Mouse (Mus musculus) MEL (cell line): ENCODE results near the gene Ddx41. TPM values are rescaled to one million over a fixed set of nuclear protein-coding genes. Genes with fewer than 3 reads are reported as not detected.

Experiments used
- DNase-seq: peaks from one replicate; pipeline ENCODE4 v3.0.0; 2011; ENCODE audit warnings: low read depth, low spot score
- H3K27ac ChIP-seq: 2 replicates; pipeline ENCODE4 v1.5.1; 2012; ENCODE audit warnings: low read depth, mild to moderate bottlenecking, control low read depth, low read length, moderate library complexity; ENCODE audit not compliant: control insufficient read depth
- H3K27me3 ChIP-seq, 2 experiments: fragments of 150-350 bp in 1 of 2; sonication (generic) in 1 of 2; 2 replicates each; pipeline ENCODE4 v1.6.1; 2012; ENCODE audit warnings: low read length in 2 of 2, mild to moderate bottlenecking in 2 of 2, improper control_type of control experiment in 1 of 2, moderate library complexity in 1 of 2; ENCODE audit not compliant: insufficient read depth in 2 of 2, control insufficient read depth in 1 of 2
- H3K36me3 ChIP-seq, 2 experiments: 2 replicates each; pipeline ENCODE4 v1.6.1; 2012 to 2014; ENCODE audit warnings: low read length in 2 of 2, improper control_type of control experiment in 1 of 2, inconsistent platforms in 1 of 2, mild to moderate bottlenecking in 1 of 2; ENCODE audit not compliant: insufficient read depth in 2 of 2, control insufficient read depth in 1 of 2
- H3K4me1 ChIP-seq, 2 experiments: fragments of 150-350 bp in 1 of 2; sonication (generic) in 1 of 2; 2 replicates each; pipeline ENCODE4 v1.6.1; 2012; ENCODE audit warnings: low read length in 2 of 2, improper control_type of control experiment in 1 of 2, mild to moderate bottlenecking in 1 of 2; ENCODE audit not compliant: insufficient read depth in 2 of 2, control insufficient read depth in 1 of 2
- H3K4me3 ChIP-seq, 2 experiments: fragments of 150-350 bp in 1 of 2; sonication (generic) in 1 of 2; 2 replicates each; pipeline ENCODE4 v1.5.1; 2012; ENCODE audit warnings: low read depth in 2 of 2, low read length in 2 of 2, mild to moderate bottlenecking in 2 of 2, moderate library complexity in 2 of 2, control low read depth in 1 of 2, improper control_type of control experiment in 1 of 2; ENCODE audit not compliant: control insufficient read depth in 1 of 2, insufficient read depth in 1 of 2
- H3K79me2 ChIP-seq: 2 replicates; pipeline ENCODE4 v1.6.1; 2012; ENCODE audit warnings: mild to moderate bottlenecking, low read length, moderate library complexity; ENCODE audit not compliant: control insufficient read depth, poor library complexity, insufficient read depth
- H3K9ac ChIP-seq: 2 replicates; pipeline ENCODE4 v1.6.1; 2012; ENCODE audit warnings: low read depth, mild to moderate bottlenecking, control low read depth, low read length, moderate library complexity; ENCODE audit not compliant: control insufficient read depth, poor library complexity, severe bottlenecking
- H3K9me3 ChIP-seq: fragments of 150-350 bp; sonication (generic); replicated peaks from 2 replicates; pipeline ENCODE4 v1.6.1; 2012; ENCODE audit warnings: mild to moderate bottlenecking, low read length, improper control_type of control experiment, moderate library complexity; ENCODE audit not compliant: insufficient read depth
- BHLHE40 ChIP-seq: IDR thresholded peaks from 2 replicates; pipeline ENCODE4 v1.6.1; 2012; ENCODE audit warnings: low read depth, mild to moderate bottlenecking, inconsistent platforms, low read length, improper control_type of control experiment, borderline replicate concordance
- CHD2 ChIP-seq: IDR thresholded peaks from 2 replicates; pipeline ENCODE4 v1.6.1; 2011; ENCODE audit warnings: low read length, improper control_type of control experiment
- ELF1 ChIP-seq: IDR thresholded peaks from 2 replicates; pipeline ENCODE4 v1.6.1; 2014; ENCODE audit warnings: low read depth, mild to moderate bottlenecking, inconsistent platforms, low read length, improper control_type of control experiment, moderate library complexity
- EP300 ChIP-seq, 2 experiments: IDR thresholded peaks; 2 replicates each; pipeline ENCODE4 v1.6.1; 2011; ENCODE audit warnings: improper control_type of control experiment in 2 of 2, low read length in 2 of 2, low read depth in 1 of 2, mild to moderate bottlenecking in 1 of 2
- MAFK ChIP-seq: IDR thresholded peaks from 2 replicates; pipeline ENCODE4 v1.6.1; 2011; ENCODE audit warnings: low read depth, mild to moderate bottlenecking, low read length, improper control_type of control experiment, borderline replicate concordance
- MAZ ChIP-seq: IDR thresholded peaks from 2 replicates; pipeline ENCODE4 v1.6.1; 2012; ENCODE audit warnings: low read depth, mild to moderate bottlenecking, inconsistent platforms, low read length, improper control_type of control experiment
- MYB ChIP-seq: IDR thresholded peaks from 2 replicates; pipeline ENCODE4 v1.6.1; 2011; ENCODE audit warnings: mild to moderate bottlenecking, low read depth, low read length, improper control_type of control experiment
- MYC ChIP-seq: IDR thresholded peaks from 2 replicates; pipeline ENCODE4 v1.6.1; 2011; ENCODE audit warnings: low read depth, mild to moderate bottlenecking, low read length, improper control_type of control experiment, moderate library complexity
- NRF1 ChIP-seq: IDR thresholded peaks from 2 replicates; pipeline ENCODE4 v1.6.1; 2014; ENCODE audit warnings: low read depth, mild to moderate bottlenecking, inconsistent platforms, low read length, improper control_type of control experiment, moderate library complexity; ENCODE audit not compliant: poor library complexity, insufficient read depth, severe bottlenecking
- POLR2AphosphoS2 ChIP-seq: IDR thresholded peaks from 2 replicates; pipeline ENCODE4 v1.6.1; 2011; ENCODE audit warnings: low read length, improper control_type of control experiment
- POLR2AphosphoS5 ChIP-seq: IDR thresholded peaks from 2 replicates; pipeline ENCODE4 v1.6.1; 2012; ENCODE audit warnings: low read depth, borderline replicate concordance, mild to moderate bottlenecking, inconsistent platforms, low read length, moderate library complexity, mixed read lengths
- RAD21 ChIP-seq: IDR thresholded peaks from 2 replicates; pipeline ENCODE4 v1.6.1; 2011; ENCODE audit warnings: mild to moderate bottlenecking, low read depth, low read length, improper control_type of control experiment
- RCOR1 ChIP-seq: IDR thresholded peaks from 2 replicates; pipeline ENCODE4 v1.6.1; 2012; ENCODE audit warnings: low read depth, mild to moderate bottlenecking, inconsistent platforms, low read length, improper control_type of control experiment
- SIN3A ChIP-seq: IDR thresholded peaks from 2 replicates; pipeline ENCODE4 v1.6.1; 2012; ENCODE audit warnings: low read length, improper control_type of control experiment, inconsistent platforms
- SMC3 ChIP-seq: IDR thresholded peaks from 2 replicates; pipeline ENCODE4 v1.6.1; 2011; ENCODE audit warnings: low read depth, low read length, improper control_type of control experiment
- TAL1 ChIP-seq: IDR thresholded peaks from 2 replicates; pipeline ENCODE4 v1.6.1; 2012; ENCODE audit warnings: mild to moderate bottlenecking, inconsistent platforms, low read length, moderate library complexity, mixed read lengths
- TBP ChIP-seq: IDR thresholded peaks from 2 replicates; pipeline ENCODE4 v1.8.0; 2011; ENCODE audit warnings: low read depth, low read length, improper control_type of control experiment
- TCF12 ChIP-seq: IDR thresholded peaks from 2 replicates; pipeline ENCODE4 v1.6.1; 2014; ENCODE audit warnings: low read depth, mild to moderate bottlenecking, inconsistent platforms, low read length, improper control_type of control experiment, moderate library complexity
- ZC3H11A ChIP-seq: IDR thresholded peaks from 2 replicates; pipeline ENCODE4 v1.6.1; 2012; ENCODE audit warnings: low read depth, mild to moderate bottlenecking, inconsistent platforms, low read length, improper control_type of control experiment
- ZNF384 ChIP-seq: IDR thresholded peaks from 2 replicates; pipeline ENCODE4 v1.6.1; 2012; ENCODE audit warnings: low read depth, mild to moderate bottlenecking, inconsistent platforms, low read length, improper control_type of control experiment
- polyA plus RNA-seq, 2 experiments: library from polyadenylated mRNA; stranded (reverse) in 1 of 2; unstranded in 1 of 2; fragments of >175 nt in 1 of 2; fragments of >200 nt in 1 of 2; gene quantifications; 2 replicates each; pipeline versions ENCODE4 v1.2.1 to v1.2.4; 2012; ENCODE audit warnings: low replicate concordance in 2 of 2, low read depth in 1 of 2; ENCODE audit not compliant: insufficient read length in 2 of 2, insufficient read depth in 1 of 2, missing spikeins in 1 of 2
- total RNA-seq: library from RNA; depleted of rRNA; stranded (reverse); fragments of 300-350 nt; gene quantifications from 2 replicates; pipeline ENCODE4 v1.2.3, GENCODE M21; 2012

The Ddx41 gene
- total and polyA plus RNA-seq, 3 experiments, result 58.5 to 88.8 TPM; not detected in 1

DNA sequence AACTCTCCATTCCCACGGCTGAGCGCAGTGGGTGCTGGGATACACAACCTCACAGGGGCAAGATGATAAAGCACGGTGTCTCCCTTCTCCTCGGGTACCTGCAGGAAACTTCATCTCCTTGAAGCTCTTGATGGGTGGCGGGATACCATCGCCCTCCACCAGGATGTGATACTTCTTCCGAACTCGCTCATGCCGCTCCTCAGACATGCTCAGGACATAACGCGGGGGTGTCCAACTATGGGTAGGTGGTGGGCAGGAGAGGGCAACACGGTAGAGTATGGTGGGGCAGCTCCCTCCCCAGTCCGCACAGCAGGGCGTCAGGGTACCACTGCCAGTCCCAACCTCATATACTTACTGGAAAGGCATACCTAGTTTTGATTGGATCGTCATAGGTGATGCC lies 1.3 kb downstream of the Ddx41 start:
- 0 out of 4 replicates have a peak, but pooled peaks cover 0 to 2% of the 10 kb centered on the region in 2 experiments for H3K36me3 ChIP-seq
- DNase-seq, result no peak
- TF ChIP-seq TAL1 (no peak), MAZ (no peak), SIN3A (no peak), POLR2AphosphoS2 (no peak), RAD21 (no peak), MAFK (no peak)

DNA sequence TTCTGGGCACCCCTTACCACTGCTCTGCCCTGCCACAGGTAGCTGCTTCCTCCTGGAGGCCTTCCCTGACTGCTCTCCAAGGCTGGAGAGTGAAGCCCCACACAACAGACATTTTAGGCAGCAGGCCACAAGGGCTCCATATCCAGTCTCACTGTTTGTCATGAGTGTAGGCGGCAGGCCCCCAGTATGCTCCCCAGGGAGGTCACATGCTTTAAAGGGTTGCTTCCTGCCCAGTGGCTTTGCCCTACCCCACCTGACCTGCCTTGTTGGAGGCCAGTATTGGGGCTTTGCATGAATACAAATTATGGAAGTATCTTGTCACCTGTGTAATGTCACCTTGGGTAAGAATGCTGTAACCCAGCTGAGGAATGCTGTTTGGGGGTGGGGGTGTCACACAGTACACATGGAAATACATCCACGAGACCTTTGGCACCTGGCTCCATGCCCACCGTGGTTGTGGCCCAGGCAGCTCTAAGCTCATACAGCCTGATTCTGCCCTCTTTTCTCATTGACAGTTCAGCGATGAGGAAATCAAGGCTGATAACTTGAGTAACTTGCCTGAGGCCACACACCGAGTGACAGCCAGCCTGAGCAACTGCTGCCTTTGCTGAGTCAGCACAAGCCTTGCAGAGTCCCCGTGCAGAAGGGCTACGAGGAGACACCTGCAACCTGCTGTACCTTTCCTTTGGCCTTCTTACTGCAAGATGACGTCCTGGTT lies 7.1 kb downstream of the Ddx41 start, which contains the start of gene Dok3:
Dok3 (minus strand) TSS at position 99 of the 718 bp plus-strand sequence.
- Histone ChIP-seq H3K36me3 (peaks cover 2 to 18% of the 10 kb centered on the region in 2 experiments; a peak in 3 of 4 replicates), H3K27me3 (no peaks in the 10 kb centered on the region), H3K9ac (peak within 1 kb of the TSS; percentile 56), H3K4me3 (peak within 1 kb of the TSS in 1 of 2 experiments; percentile 11; a peak in 1 of 4 replicates), H3K4me1 (peaks cover 0 to 31% of the 10 kb centered on the region in 2 experiments; a peak in 3 of 4 replicates), H3K79me2 (no peaks in the 10 kb centered on the region), H3K9me3 (no peaks in the 10 kb centered on the region), H3K27ac (peak within 1 kb of the TSS; percentile 75)
- peak; percentile 85 for TF ChIP-seq MAFK
- TF ChIP-seq BHLHE40, result no peak
- peak; percentile 23 for DNase-seq

More for the DNA sequence above, 1.3 kb downstream of the Ddx41 start:
- Histone ChIP-seq H3K27ac (no peak overlapping the region), H3K4me1 (peaks cover 0 to 4% of the 10 kb centered on the region in 2 experiments; a peak in 2 of 4 replicates), H3K9me3 (no peaks in the 10 kb centered on the region), H3K4me3 (peak overlapping the region in 1 of 2 experiments; percentile 75; a peak in 2 of 4 replicates), H3K79me2 (peaks cover 7% of the 10 kb centered on the region), H3K27me3 (no peaks in the 10 kb centered on the region), H3K9ac (no peak overlapping the region)

DNA sequence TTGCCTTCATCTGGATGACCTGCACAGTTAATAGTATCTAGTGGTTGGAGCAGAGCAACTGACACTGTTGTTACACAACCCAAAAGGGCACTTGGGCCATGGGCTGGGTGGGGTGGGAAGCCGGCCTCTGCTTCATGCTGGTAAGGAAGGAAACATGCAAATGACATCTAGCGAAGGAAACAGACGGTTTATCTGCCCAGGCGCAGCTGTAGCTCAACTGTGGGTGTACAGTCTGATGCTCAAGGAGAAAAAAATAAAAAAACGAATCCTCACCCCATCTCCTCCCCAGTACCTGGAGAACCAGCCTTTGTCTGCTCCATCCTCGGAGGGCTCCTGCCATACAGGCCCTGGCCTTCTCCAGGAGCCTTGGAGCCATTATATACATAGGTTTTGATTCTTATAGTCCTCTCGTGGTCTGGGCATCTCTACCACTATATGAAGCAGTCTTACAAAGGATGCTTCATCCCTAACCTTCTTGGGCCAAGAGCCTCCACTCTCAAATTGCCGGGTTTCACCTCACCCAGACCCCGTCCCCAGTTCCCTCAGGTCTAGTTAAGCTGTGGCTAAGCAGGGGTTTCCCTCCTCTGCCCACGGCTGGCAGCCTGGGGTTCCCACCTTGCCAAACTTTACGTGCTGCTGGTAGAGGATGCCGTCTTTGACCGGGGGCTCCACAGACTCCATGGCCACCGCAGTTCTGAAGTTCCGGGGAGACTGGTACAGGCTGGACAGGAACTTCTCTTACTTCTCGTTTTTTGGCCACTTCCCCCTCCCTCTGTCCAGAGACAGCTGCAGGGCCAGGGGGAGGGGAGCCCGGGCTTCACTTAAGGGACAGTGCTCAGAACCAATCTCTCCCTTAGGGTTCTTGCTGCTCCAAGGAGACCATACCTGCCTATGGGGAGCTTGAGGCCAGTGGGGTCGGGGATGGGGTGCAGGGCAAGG lies 8.4 kb downstream of the Ddx41 start:
- Histone ChIP-seq H3K9me3 (no peaks in the 10 kb centered on the region), H3K9ac (peak overlapping the region; percentile 56), H3K79me2 (no peaks in the 10 kb centered on the region), H3K36me3 (peaks cover 2 to 18% of the 10 kb centered on the region in 2 experiments; a peak in 3 of 4 replicates), H3K27ac (peak overlapping the region; percentile 75), H3K4me1 (peaks cover 0 to 31% of the 10 kb centered on the region in 2 experiments; a peak in 3 of 4 replicates), H3K27me3 (no peaks in the 10 kb centered on the region), H3K4me3 (peak overlapping the region in 1 of 2 experiments; percentile 11; a peak in 1 of 4 replicates)
- DNase-seq, result peak; percentile 80
- no peak for TF ChIP-seq CHD2
- peak; percentile 81 for TF ChIP-seq TAL1
- no peak for TF ChIP-seq ELF1
- TF ChIP-seq TBP, result peak; percentile 78
- no peak for TF ChIP-seq MYC
- peak; percentile 89 for TF ChIP-seq ZNF384
- TF ChIP-seq SMC3, result 0 out of 2 replicates have a peak, but pooled peaks have one; percentile 2
- TF ChIP-seq MAZ, result 0 out of 2 replicates have a peak, but pooled peaks have one; percentile 56
- TF ChIP-seq TCF12, result peak; percentile 56; the same call in 1 of the 2 replicates
- TF ChIP-seq ZC3H11A, result no peak
- peak; percentile 31; the same call in 1 of the 2 replicates for TF ChIP-seq NRF1
- TF ChIP-seq MYB, result peak; percentile 61
- TF ChIP-seq RCOR1, result no peak
- peak; percentile 40 for TF ChIP-seq SIN3A
- TF ChIP-seq POLR2AphosphoS5, result no peak
- peak; percentile 71 to 84 for TF ChIP-seq EP300 (IDR thresholded peaks at IDR 0.05; ENCODE audit: low read depth in 1 of 2, low read length in 2 of 2)
